Comparison of ENCODE assay signal across 9 mouse cellular contexts in the genomic region with DNA sequence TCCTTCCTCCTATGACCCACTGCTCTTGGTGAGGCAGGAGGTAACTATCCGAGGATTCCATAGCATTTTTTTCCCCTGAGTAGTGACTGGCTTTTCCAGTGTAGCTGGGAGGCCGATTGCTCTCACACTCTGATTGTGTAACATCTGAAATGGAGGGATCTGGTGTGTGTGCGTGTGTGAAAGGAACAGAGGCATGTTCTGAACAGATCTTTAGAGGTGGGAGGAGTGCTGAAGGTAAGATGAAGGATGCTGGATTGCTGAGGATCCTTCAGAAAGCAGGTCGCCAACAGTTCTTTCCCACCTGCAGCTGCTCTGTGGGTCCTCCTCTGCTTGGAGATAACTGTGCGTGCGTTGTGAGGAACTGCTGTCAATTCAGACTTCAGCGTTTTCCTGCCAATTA. TPM values are rescaled to one million over a fixed set of nuclear protein-coding genes. Genes with fewer than 3 reads are reported as not detected.
DNase-seq lines count a peak whose midpoint lies in the region; ATAC-seq lines count a peak whose summit lies in the region.
"Had no signal": no experiment of that assay in that cellular context is flagged by ENCODE, and none has a peak within 500 bp of the region (broad histone marks: within the 10 kb centered on the region; RNA-seq: fewer than 3 reads in every experiment).

No protein-coding gene starts in this region.

- H3K36me3 ChIP-seq in heart, embryonic 10.5 days, result peaks cover 7% of the 10 kb centered on the region; the same call in 1 of the 2 replicates
- no peaks in the 10 kb centered on the region for H3K36me3 ChIP-seq in liver, embryonic 15.5 days (replicated peaks)
- H3K36me3 ChIP-seq in neural tube, embryonic 12.5 days, result no peaks in the 10 kb centered on the region

- peaks cover 42% of the 10 kb centered on the region for H3K4me1 ChIP-seq in heart, embryonic 10.5 days
- peaks cover 32% of the 10 kb centered on the region for H3K4me1 ChIP-seq in liver, embryonic 15.5 days (replicated peaks)
- peaks cover 37% of the 10 kb centered on the region for H3K4me1 ChIP-seq in neural tube, embryonic 12.5 days

- no peaks in the 10 kb centered on the region for H3K27me3 ChIP-seq in heart, embryonic 10.5 days (ENCODE audit: insufficient read depth, poor library complexity, severe bottlenecking)
- H3K27me3 ChIP-seq in liver, embryonic 15.5 days, result peaks cover 47% of the 10 kb centered on the region
- H3K27me3 ChIP-seq in neural tube, embryonic 12.5 days (replicated peaks), result no peaks in the 10 kb centered on the region

- 5% methylated on average over 7 of the region's 7 CpGs for WGBS in heart, embryonic 10.5 days
- under 1% methylated on average over 7 of the region's 7 CpGs for WGBS in liver, embryonic 15.5 days (ENCODE audit: insufficient replicate concordance)
- WGBS in neural tube, embryonic 12.5 days, result 5% methylated on average over 7 of the region's 7 CpGs

- peak; percentile 10 for ATAC-seq in liver, embryonic 15.5 days (ENCODE audit: insufficient read depth)
- no peak; the same call in 1 of the 2 replicates for ATAC-seq in neural tube, embryonic 12.5 days (ENCODE audit: low FRiP score, low read depth)

- DNase-seq in heart, embryonic 10.5 days (ENCODE audit: low spot score), result no peak
- DNase-seq in heart, postnatal 25 days (ENCODE audit: low spot score), result no peak
- DNase-seq in MN1 (ENCODE audit: low spot score), result peak; percentile 38
- DNase-seq in gonadal fat pad, adult 2 months (ENCODE audit: low read depth), result peak; percentile 22
- DNase-seq in adrenal gland, adult (ENCODE audit: inconsistent age in 2 of 2, low spot score in 1 of 2), result no peak
- no peak for DNase-seq in cerebellum, postnatal 14 days

- no peak overlapping the region for H3K9ac ChIP-seq in liver, embryonic 15.5 days
- H3K9ac ChIP-seq in neural tube, embryonic 12.5 days, result peak overlapping the region; percentile 99

- no peaks in the 10 kb centered on the region for H3K9me3 ChIP-seq in heart, embryonic 10.5 days
- no peaks in the 10 kb centered on the region for H3K9me3 ChIP-seq in liver, embryonic 15.5 days (replicated peaks)
- H3K9me3 ChIP-seq in neural tube, embryonic 12.5 days, result no peaks in the 10 kb centered on the region

- H3K27ac ChIP-seq in heart, embryonic 10.5 days, result peak overlapping the region; percentile 99
- H3K27ac ChIP-seq in liver, embryonic 15.5 days (replicated peaks), result no peak overlapping the region
- no peak overlapping the region for H3K27ac ChIP-seq in neural tube, embryonic 12.5 days

- H3K4me3 ChIP-seq in heart, embryonic 10.5 days, result peak overlapping the region; percentile 93
- H3K4me3 ChIP-seq in liver, embryonic 15.5 days (replicated peaks), result peak overlapping the region; percentile 66
- peak overlapping the region; percentile 95 for H3K4me3 ChIP-seq in neural tube, embryonic 12.5 days

- intact Hi-C loops in heart, postnatal 25 days (cut with DNase I), result loop anchor here (5.0 kb wide), 1 partner anchor 309 kb away; a partner anchor contains a TSS

- H3K4me2 ChIP-seq in liver, embryonic 15.5 days, result peak overlapping the region; percentile 73
- H3K4me2 ChIP-seq in neural tube, embryonic 12.5 days (replicated peaks), result peak overlapping the region; percentile 65

RNA-seq across cellular contexts. Expression of a gene that starts 0.6 kb away (rescaled TPM):
- 29.6 and 35.4 TPM in 2 replicates for polyA plus RNA-seq in heart, embryonic 10.5 days (2016; fragmentation: Nextera tagmentation; extraction: Ambion mirVana)
- 1 to 10 TPM; 5.8 to 6.5 TPM for total RNA-seq in heart, postnatal 25 days (2021)
- 5.3 and 5.8 TPM in 2 replicates for polyA plus RNA-seq in gonadal fat pad, adult 2 months (2012; rRNA removed)
- polyA plus RNA-seq in liver, embryonic 15.5 days (2015; fragmentation: Nextera tagmentation; extraction: Ambion mirVana), result 3.2 and 3.6 TPM in 2 replicates
- 100 and 107 TPM in 2 replicates for polyA plus RNA-seq in neural tube, embryonic 12.5 days (2016; fragmentation: Nextera tagmentation; extraction: Ambion mirVana)

RNA-seq across cellular contexts. Expression of a gene that starts 36.0 kb away (rescaled TPM):
- polyA plus RNA-seq in heart, embryonic 10.5 days (2016; fragmentation: Nextera tagmentation; extraction: Ambion mirVana), result not detected in 2 replicates
- under 1 TPM in 1 of 2 experiments, not detected in 1; 0.17 TPM for total RNA-seq in heart, postnatal 25 days (2021)
- 1.9 and 2.2 TPM in 2 replicates for polyA plus RNA-seq in gonadal fat pad, adult 2 months (2012; rRNA removed)
- polyA plus RNA-seq in liver, embryonic 15.5 days (2015; fragmentation: Nextera tagmentation; extraction: Ambion mirVana), result 0.07 TPM in 1 of 2 replicates, not detected in the other
- polyA plus RNA-seq in neural tube, embryonic 12.5 days (2016; fragmentation: Nextera tagmentation; extraction: Ambion mirVana), result not detected in 2 replicates
- total RNA-seq: layer of hippocampus, postnatal 25 days had no signal

RNA-seq across cellular contexts. Expression of a gene that starts 43.4 kb away (rescaled TPM):
- 16.2 and 25.0 TPM in 2 replicates for polyA plus RNA-seq in heart, embryonic 10.5 days (2016; fragmentation: Nextera tagmentation; extraction: Ambion mirVana)
- 1 to 10 TPM; 2.4 to 2.5 TPM for total RNA-seq in heart, postnatal 25 days (2021)
- polyA plus RNA-seq in gonadal fat pad, adult 2 months (2012; rRNA removed), result 5.4 TPM in 2 replicates
- polyA plus RNA-seq in liver, embryonic 15.5 days (2015; fragmentation: Nextera tagmentation; extraction: Ambion mirVana), result 5.8 and 6.6 TPM in 2 replicates
- 43.5 and 44.4 TPM in 2 replicates for polyA plus RNA-seq in neural tube, embryonic 12.5 days (2016; fragmentation: Nextera tagmentation; extraction: Ambion mirVana)

RNA-seq across cellular contexts. Expression of a gene that starts 44.2 kb away (rescaled TPM):
- polyA plus RNA-seq in heart, embryonic 10.5 days (2016; fragmentation: Nextera tagmentation; extraction: Ambion mirVana), result 2.0 and 5.5 TPM in 2 replicates
- total RNA-seq in heart, postnatal 25 days (2021), result under 1 TPM; 0.16 to 0.42 TPM
- polyA plus RNA-seq in gonadal fat pad, adult 2 months (2012; rRNA removed), result 12.8 and 24.9 TPM in 2 replicates
- polyA plus RNA-seq in liver, embryonic 15.5 days (2015; fragmentation: Nextera tagmentation; extraction: Ambion mirVana), result 3.7 and 3.8 TPM in 2 replicates
- polyA plus RNA-seq in neural tube, embryonic 12.5 days (2016; fragmentation: Nextera tagmentation; extraction: Ambion mirVana), result 4.5 and 6.5 TPM in 2 replicates

Comparison
In these comparisons a context has a peak if more than half of its experiments do, and no peak if none do; other contexts are left out.
1. DNase-seq: peak in MN1 (single experiment) and gonadal fat pad, adult 2 months (single experiment); none in heart, embryonic 10.5 days (single experiment), heart, postnatal 25 days (single experiment), adrenal gland, adult (0 of 2) and cerebellum, postnatal 14 days (0 of 2).
2. Peak in every context shown above with its lines, with median percentiles within 50 percentile points of each other: H3K4me3 ChIP-seq.